Mouse (Mus musculus) cerebellum, postnatal 36 days (tissue): ENCODE data around the gene Gng12.
A peak's percentile ranks its signal among the peaks of the same experiment; 100 is the strongest.
"Not testable (repeated sequence)": the region's sequence is repeated elsewhere in the genome, so short reads cannot be mapped to it uniquely, and the experiment has no call there.

Experiments
- DNase-seq, 2 experiments: peaks; one replicate each; pipeline ENCODE4 v3.0.0; 2021 to 2022; ENCODE audit warnings: mixed read lengths in 2 of 2

Gene Gng12

GRCm38 (mm10) chr6:66958466-66959235 lies 62.5 kb downstream of the Gng12 start:
- DNase-seq, result no peak

GRCm38 (mm10) chr6:66962582-66963043 lies 66.4 kb downstream of the Gng12 start:
- DNase-seq, result peak; percentile 18 to 47

- DNase-seq, result no peak
Observed at GRCm38 (mm10) chr6:66963068-66963467, 66.9 kb downstream of the Gng12 start.

- DNase-seq, result not testable (repeated sequence)
Observed at GRCm38 (mm10) chr6:66963651-66964050, 67.5 kb downstream of the Gng12 start.

GRCm38 (mm10) chr6:66964222-66964621 lies 68.0 kb downstream of the Gng12 start:
- DNase-seq, result no peak

- no peak for DNase-seq
Observed at GRCm38 (mm10) chr6:66965203-66965602, 69.0 kb downstream of the Gng12 start.

- DNase-seq, result no peak
Observed at GRCm38 (mm10) chr6:66967788-66968187, 71.6 kb downstream of the Gng12 start.

GRCm38 (mm10) chr6:66969446-66969845 lies 73.2 kb downstream of the Gng12 start:
- no peak for DNase-seq

GRCm38 (mm10) chr6:66972300-66972699 lies 76.1 kb downstream of the Gng12 start:
- DNase-seq, result no peak

GRCm38 (mm10) chr6:66973180-66973579 lies 77.0 kb downstream of the Gng12 start:
- DNase-seq, result no peak

GRCm38 (mm10) chr6:66975522-66975921 lies 79.3 kb downstream of the Gng12 start:
- DNase-seq, result no peak

GRCm38 (mm10) chr6:66979197-66979596 lies 83.0 kb downstream of the Gng12 start:
- no peak for DNase-seq

- DNase-seq, result no peak
Observed at GRCm38 (mm10) chr6:66980040-66980439, 83.8 kb downstream of the Gng12 start.

GRCm38 (mm10) chr6:66981366-66981765 lies 85.2 kb downstream of the Gng12 start:
- DNase-seq, result no peak

- DNase-seq, result peak; percentile 45 to 54
Observed at GRCm38 (mm10) chr6:66981864-66982263, 85.7 kb downstream of the Gng12 start.

- no peak for DNase-seq
Observed at GRCm38 (mm10) chr6:66984079-66984478, 87.9 kb downstream of the Gng12 start.

- DNase-seq, result no peak
Observed at GRCm38 (mm10) chr6:66984672-66985071, 88.5 kb downstream of the Gng12 start.

- DNase-seq, result no peak
Observed at GRCm38 (mm10) chr6:66985500-66985899, 89.3 kb downstream of the Gng12 start.

- no peak for DNase-seq
Observed at GRCm38 (mm10) chr6:66986063-66986462, 89.9 kb downstream of the Gng12 start.

GRCm38 (mm10) chr6:66987643-66988042 lies 91.4 kb downstream of the Gng12 start:
- no peak for DNase-seq

GRCm38 (mm10) chr6:66988363-66988762 lies 92.2 kb downstream of the Gng12 start:
- no peak for DNase-seq

GRCm38 (mm10) chr6:66989037-66989436 lies 92.8 kb downstream of the Gng12 start:
- no peak for DNase-seq

GRCm38 (mm10) chr6:66989518-66989917 lies 93.3 kb downstream of the Gng12 start:
- DNase-seq, result no peak

- no peak for DNase-seq
Observed at GRCm38 (mm10) chr6:66992232-66992631, 96.0 kb downstream of the Gng12 start.

- no peak for DNase-seq
Observed at GRCm38 (mm10) chr6:66992786-66993185, 96.6 kb downstream of the Gng12 start.
